ENCODE assay signal across 8 mouse cellular contexts in genomic region chr8:121897871-121898381, GRCm38 (mm10). TPM values are rescaled to one million over a fixed set of nuclear protein-coding genes. Genes with fewer than 3 reads are reported as not detected.
DNase-seq lines count a peak whose midpoint lies in the region; ATAC-seq lines count a peak whose summit lies in the region.

No protein-coding gene starts in this region.

- 9% methylated on average over 7 of the region's 7 CpGs for WGBS in lung, embryonic 16.5 days
- 8% methylated on average over 7 of the region's 7 CpGs for WGBS in large intestine, adult 2 months
- WGBS in midbrain, embryonic 11.5 days: 30% methylated on average over 7 of the region's 7 CpGs

- H3K9ac ChIP-seq in lung, embryonic 16.5 days (ENCODE audit: low read length): peak overlapping the region; percentile 38
- peak overlapping the region; percentile 58 for H3K9ac ChIP-seq in midbrain, embryonic 11.5 days (ENCODE audit: low read length)

- no peaks in the 10 kb centered on the region for H3K9me3 ChIP-seq in lung, embryonic 16.5 days (ENCODE audit: control insufficient read depth, low read length)
- H3K9me3 ChIP-seq in midbrain, embryonic 11.5 days (ENCODE audit: control insufficient read depth, low read length): no peaks in the 10 kb centered on the region

- intact Hi-C loops in heart, postnatal 10 days (cut with DNase I): no loop called here

- H3K27me3 ChIP-seq in lung, embryonic 16.5 days (ENCODE audit: control insufficient read depth, insufficient read depth, low read depth, low read length): no peaks in the 10 kb centered on the region
- no peaks in the 10 kb centered on the region for H3K27me3 ChIP-seq in midbrain, embryonic 11.5 days (ENCODE audit: control insufficient read depth, insufficient read depth, low read length)

- peak overlapping the region; percentile 87 for H3K27ac ChIP-seq in lung, embryonic 16.5 days (ENCODE audit: low read length)
- peak overlapping the region; percentile 79 for H3K27ac ChIP-seq in midbrain, embryonic 11.5 days (ENCODE audit: low read depth, low read length)

- H3K36me3 ChIP-seq in lung, embryonic 16.5 days (ENCODE audit: control insufficient read depth, insufficient read depth, low read length): no peaks in the 10 kb centered on the region
- no peaks in the 10 kb centered on the region for H3K36me3 ChIP-seq in midbrain, embryonic 11.5 days (ENCODE audit: control insufficient read depth, insufficient read depth, low read length)

- H3K4me2 ChIP-seq in lung, embryonic 16.5 days (ENCODE audit: low read depth, low read length): peak overlapping the region; percentile 36
- H3K4me2 ChIP-seq in midbrain, embryonic 11.5 days: peak overlapping the region; percentile 17

- peak; percentile 35; the same call in 1 of the 2 replicates for ATAC-seq in lung, embryonic 16.5 days (ENCODE audit: low read depth)
- no peak for ATAC-seq in midbrain, embryonic 11.5 days (ENCODE audit: low FRiP score)

- DNase-seq in lung, postnatal 4 days: no peak
- DNase-seq in c-Kit-positive CD71-positive TER-119-positive erythroid progenitor cells, embryonic 14.5 days (ENCODE audit: low spot score): peak; percentile 56
- DNase-seq in heart, postnatal 10 days: peak; percentile 46 to 51
- peak; percentile 59 for DNase-seq in large intestine, adult 2 months (ENCODE audit: low read depth, low spot score)
- DNase-seq in midbrain, embryonic 11.5 days (ENCODE audit: low spot score, missing footprints): no peak
- DNase-seq in testis, postnatal 14 days (ENCODE audit: low spot score): no peak
- no peak for DNase-seq in lung, postnatal 25 days (ENCODE audit: low spot score)

- H3K4me3 ChIP-seq in lung, embryonic 16.5 days (ENCODE audit: low read length): 0 out of 2 replicates have a peak overlapping the region, but pooled peaks have one; percentile 4
- H3K4me3 ChIP-seq in midbrain, embryonic 11.5 days (ENCODE audit: low read depth, low read length): no peak overlapping the region

- H3K4me1 ChIP-seq in lung, embryonic 16.5 days (replicated peaks; ENCODE audit: control insufficient read depth, insufficient read depth, low read length): peaks cover 21% of the 10 kb centered on the region
- peaks cover 39% of the 10 kb centered on the region for H3K4me1 ChIP-seq in midbrain, embryonic 11.5 days (ENCODE audit: control insufficient read depth, insufficient read depth, low read length)

RNA-seq across cellular contexts. Expression of gene Slc7a5, which starts 9.6 kb away (rescaled TPM):
- 10.4 and 10.7 TPM in 2 replicates for polyA plus RNA-seq in lung, embryonic 16.5 days (2015; fragmentation: Nextera tagmentation; extraction: Ambion mirVana)
- 10 to 100 TPM in 1 of 2 experiments, 1 to 10 TPM in 1; 8.6 to 11.3 TPM for total RNA-seq in heart, postnatal 10 days (2021)
- 16.8 and 19.3 TPM in 2 replicates for polyA plus RNA-seq in large intestine, adult 2 months (2012; rRNA removed)
- polyA plus RNA-seq in midbrain, embryonic 11.5 days (2014; fragmentation: Nextera tagmentation; extraction: Ambion mirVana): 34.9 and 36.5 TPM in 2 replicates

RNA-seq across cellular contexts. Expression of gene Car5a, which starts 46.8 kb away (rescaled TPM):
- not detected in 2 replicates for polyA plus RNA-seq in lung, embryonic 16.5 days (2015; fragmentation: Nextera tagmentation; extraction: Ambion mirVana)
- not detected for total RNA-seq in heart, postnatal 10 days (2021)
- polyA plus RNA-seq in large intestine, adult 2 months (2012; rRNA removed): 0.10 and 0.18 TPM in 2 replicates
- polyA plus RNA-seq in midbrain, embryonic 11.5 days (2014; fragmentation: Nextera tagmentation; extraction: Ambion mirVana): 0.14 TPM in 1 of 2 replicates, not detected in the other

RNA-seq across cellular contexts. Expression of gene Banp, which starts 51.6 kb away (rescaled TPM):
- polyA plus RNA-seq in lung, embryonic 16.5 days (2015; fragmentation: Nextera tagmentation; extraction: Ambion mirVana): 50.7 and 53.0 TPM in 2 replicates
- total RNA-seq in heart, postnatal 10 days (2021): 10 to 100 TPM in 1 of 2 experiments, 1 to 10 TPM in 1; 9.8 to 11.9 TPM
- polyA plus RNA-seq in large intestine, adult 2 months (2012; rRNA removed): 28.3 and 35.3 TPM in 2 replicates
- polyA plus RNA-seq in midbrain, embryonic 11.5 days (2014; fragmentation: Nextera tagmentation; extraction: Ambion mirVana): 48.8 and 53.4 TPM in 2 replicates

Comparison
In these comparisons a context has a peak if more than half of its experiments do, and no peak if none do; other contexts are left out.
1. DNase-seq: peak in c-Kit-positive CD71-positive TER-119-positive erythroid progenitor cells, embryonic 14.5 days (single experiment), heart, postnatal 10 days (2 of 2) and large intestine, adult 2 months (single experiment); none in lung, postnatal 4 days (0 of 2), midbrain, embryonic 11.5 days (single experiment), testis, postnatal 14 days (single experiment) and lung, postnatal 25 days (single experiment).